In the genomic region with DNA sequence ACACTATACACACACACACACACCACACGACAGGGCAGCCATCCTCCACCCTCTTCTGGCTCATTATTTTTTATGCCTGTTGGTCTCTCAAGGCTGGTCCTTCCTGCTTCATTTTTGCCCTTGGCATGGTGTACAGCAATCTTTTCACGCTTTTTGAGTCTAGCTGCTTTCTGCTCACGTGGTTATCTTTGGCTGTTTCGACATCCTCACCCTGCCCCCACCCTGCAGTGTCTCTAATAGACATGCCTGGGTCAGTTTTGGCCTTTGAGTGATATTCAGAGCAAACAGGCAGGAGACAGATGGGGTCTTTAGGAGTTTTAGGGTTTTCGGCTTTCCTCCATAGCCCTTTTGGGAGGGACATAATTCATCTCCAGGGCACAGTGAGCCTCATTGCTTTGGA, we compare ENCODE assay signal across 19 mouse cellular contexts. TPM values are rescaled to one million over a fixed set of nuclear protein-coding genes. Genes with fewer than 3 reads are reported as not detected.
DNase-seq lines count a peak whose midpoint lies in the region; ATAC-seq and TF ChIP-seq lines count a peak whose summit lies in the region.
"Had no signal": no experiment of that assay in that cellular context is flagged by ENCODE, and none has a peak within 500 bp of the region (broad histone marks: within the 10 kb centered on the region; RNA-seq: fewer than 3 reads in every experiment).

No protein-coding gene starts in this region.

- H3K4me2 ChIP-seq in intestine, embryonic 14.5 days (ENCODE audit: low read length), result no peak overlapping the region
- no peak overlapping the region for H3K4me2 ChIP-seq in intestine, postnatal 0 days (replicated peaks; ENCODE audit: low read depth)
- H3K4me2 ChIP-seq in myocyte (ENCODE audit: low read depth), result peak overlapping the region; percentile 56
- H3K4me2 ChIP-seq in midbrain, postnatal 0 days (ENCODE audit: low read depth, low read length, poor library complexity, severe bottlenecking), result no peak overlapping the region
- H3K4me2 ChIP-seq: embryonic facial prominence, embryonic 13.5 days; heart, embryonic 15.5 days; liver, embryonic 15.5 days had no signal

- peaks cover 17% of the 10 kb centered on the region for H3K36me3 ChIP-seq in intestine, embryonic 14.5 days (ENCODE audit: control insufficient read depth, insufficient read depth, low read length)
- H3K36me3 ChIP-seq in intestine, postnatal 0 days (ENCODE audit: control insufficient read depth, insufficient read depth), result peaks cover 13% of the 10 kb centered on the region; the same call in 1 of the 2 replicates
- peaks cover 3% of the 10 kb centered on the region for H3K36me3 ChIP-seq in myocyte (ENCODE audit: control insufficient read depth, insufficient read depth)
- H3K36me3 ChIP-seq in midbrain, postnatal 0 days (ENCODE audit: insufficient read depth, low read length), result peaks cover 11% of the 10 kb centered on the region

- TF ChIP-seq CTCF in intestine, postnatal 0 days (IDR thresholded peaks at IDR 0.05; ENCODE audit: low read depth), result no peak
- no peak for TF ChIP-seq CTCF in midbrain, postnatal 0 days (IDR thresholded peaks at IDR 0.05)

- H3K9me3 ChIP-seq in intestine, embryonic 14.5 days (ENCODE audit: control insufficient read depth, low read length), result no peaks in the 10 kb centered on the region
- no peaks in the 10 kb centered on the region for H3K9me3 ChIP-seq in intestine, postnatal 0 days (ENCODE audit: control insufficient read depth)
- no peaks in the 10 kb centered on the region for H3K9me3 ChIP-seq in midbrain, postnatal 0 days (ENCODE audit: low read length)
- H3K9me3 ChIP-seq: G1E; heart, embryonic 15.5 days; liver, embryonic 15.5 days had no signal

- WGBS in intestine, embryonic 14.5 days, result 81% methylated on average over 5 of the region's 5 CpGs
- WGBS in intestine, postnatal 0 days, result 72% methylated on average over 5 of the region's 5 CpGs
- 89% methylated on average over 5 of the region's 5 CpGs for WGBS in midbrain, postnatal 0 days

- no peak for ATAC-seq in intestine, embryonic 14.5 days (replicated peaks; ENCODE audit: low FRiP score, low TSS enrichment, low read depth)
- no peak for ATAC-seq in intestine, postnatal 0 days
- ATAC-seq in midbrain, postnatal 0 days (ENCODE audit: low FRiP score), result no peak
- ATAC-seq: forebrain, embryonic 16.5 days had no signal

- TF ChIP-seq POLR2A in myocyte (IDR thresholded peaks at IDR 0.05; ENCODE audit: insufficient read length, low read depth), result no peak

- no peaks in the 10 kb centered on the region for H3K79me2 ChIP-seq in myocyte (ENCODE audit: control insufficient read depth, insufficient read depth)

- H3ac ChIP-seq in myocyte (ENCODE audit: control insufficient read depth, insufficient read length), result no peak overlapping the region

- peak overlapping the region; percentile 77; the same call in 1 of the 2 replicates for H3K27ac ChIP-seq in intestine, embryonic 14.5 days (ENCODE audit: low read depth)
- no peak overlapping the region for H3K27ac ChIP-seq in intestine, postnatal 0 days (ENCODE audit: low read depth, low read length)
- H3K27ac ChIP-seq in midbrain, postnatal 0 days (ENCODE audit: low read depth, low read length), result no peak overlapping the region
- H3K27ac ChIP-seq: embryonic facial prominence, embryonic 13.5 days; heart, embryonic 15.5 days; hindbrain, embryonic 10.5 days; liver, embryonic 15.5 days had no signal

- DNase-seq in intestine, embryonic 14.5 days (ENCODE audit: low spot score), result no peak
- peak; percentile 42 for DNase-seq in lung, postnatal 14 days
- no peak for DNase-seq in lung, adult 18-20 months
- peak; percentile 38 for DNase-seq in adipocyte (ENCODE audit: low spot score)
- DNase-seq in thymus, postnatal 4 days, result no peak
- no peak for DNase-seq in midbrain, postnatal 0 days (ENCODE audit: low spot score)
- DNase-seq: adrenal gland, postnatal 25 days; cerebellum, adult 2 months; left cerebral cortex, postnatal 4 days; midbrain, embryonic 14.5 days; right cerebral cortex, postnatal 14 days had no signal

- no peaks in the 10 kb centered on the region for H3K27me3 ChIP-seq in intestine, embryonic 14.5 days (replicated peaks; ENCODE audit: control insufficient read depth, insufficient read depth, low read length)
- H3K27me3 ChIP-seq in intestine, postnatal 0 days (replicated peaks; ENCODE audit: control insufficient read depth, insufficient read depth, low read length), result no peaks in the 10 kb centered on the region
- H3K27me3 ChIP-seq in myocyte (ENCODE audit: control insufficient read depth, insufficient read depth, insufficient read length), result no peaks in the 10 kb centered on the region
- no peaks in the 10 kb centered on the region for H3K27me3 ChIP-seq in midbrain, postnatal 0 days (ENCODE audit: insufficient read depth, low read length)
- H3K27me3 ChIP-seq: embryonic facial prominence, embryonic 13.5 days; heart, embryonic 15.5 days had no signal

- no peak overlapping the region for H3K9ac ChIP-seq in intestine, embryonic 14.5 days (ENCODE audit: low read length)
- no peak overlapping the region for H3K9ac ChIP-seq in intestine, postnatal 0 days (ENCODE audit: low read depth, low read length)
- H3K9ac ChIP-seq in midbrain, postnatal 0 days (replicated peaks; ENCODE audit: low read length, poor library complexity, severe bottlenecking), result no peak overlapping the region
- H3K9ac ChIP-seq: embryonic facial prominence, embryonic 13.5 days; heart, embryonic 15.5 days; liver, embryonic 15.5 days had no signal

- H3K4me3 ChIP-seq in intestine, embryonic 14.5 days (ENCODE audit: low read depth, low read length), result no peak overlapping the region
- H3K4me3 ChIP-seq in intestine, postnatal 0 days (ENCODE audit: low read depth, low read length), result no peak overlapping the region
- H3K4me3 ChIP-seq in myocyte, result no peak overlapping the region
- no peak overlapping the region for H3K4me3 ChIP-seq in midbrain, postnatal 0 days (ENCODE audit: low read depth, low read length)
- H3K4me3 ChIP-seq: embryonic facial prominence, embryonic 13.5 days; heart, embryonic 15.5 days; hindbrain, embryonic 10.5 days; liver, embryonic 15.5 days had no signal

- peaks cover 19% of the 10 kb centered on the region; the same call in 1 of the 2 replicates for H3K4me1 ChIP-seq in intestine, embryonic 14.5 days (replicated peaks; ENCODE audit: control insufficient read depth, insufficient read depth, low read length)
- H3K4me1 ChIP-seq in intestine, postnatal 0 days (replicated peaks; ENCODE audit: control insufficient read depth, insufficient read depth, low read length), result no peaks in the 10 kb centered on the region; the same call in 1 of the 2 replicates
- H3K4me1 ChIP-seq in midbrain, postnatal 0 days (ENCODE audit: insufficient read depth, low read length), result peaks cover 11% of the 10 kb centered on the region; the same call in 1 of the 2 replicates

TF ChIP-seq in myocyte, 11 proteins besides CTCF, POLR2A, EP300 and RAD21:
- TF ChIP-seq REST (IDR thresholded peaks at IDR 0.05; ENCODE audit: insufficient read depth, insufficient read length) (no peak), USF1 (IDR thresholded peaks at IDR 0.05; ENCODE audit: low read depth) (no peak), MYOD1 (IDR thresholded peaks at IDR 0.05; ENCODE audit: control insufficient read depth in 1 of 3, insufficient read length in 2 of 3, low read depth in 2 of 3) (no peak), CEBPB (IDR thresholded peaks at IDR 0.05; ENCODE audit: insufficient read depth, poor library complexity, severe bottlenecking) (no peak)
TF ChIP-seq in myocyte: peak in this region for 0.

RNA-seq across cellular contexts. Expression of a gene that starts 3.9 kb away (rescaled TPM):
- polyA plus RNA-seq in intestine, embryonic 14.5 days (2014; fragmentation: Nextera tagmentation; extraction: Ambion mirVana), result 19.8 and 19.9 TPM in 2 replicates
- 8.3 and 8.8 TPM in 2 replicates for polyA plus RNA-seq in intestine, postnatal 0 days (2015; fragmentation: Nextera tagmentation; extraction: Ambion mirVana)
- polyA plus RNA-seq in myocyte (2012; fragmentation: generic; extraction: Trizol), result 83.3 TPM
- 35.9 and 36.7 TPM in 2 replicates for total RNA-seq in midbrain, postnatal 0 days (2014; rRNA removed)
- polyA plus RNA-seq in midbrain, postnatal 0 days (2015; fragmentation: Nextera tagmentation; extraction: Ambion mirVana), result 15.1 and 16.8 TPM in 2 replicates

RNA-seq across cellular contexts. Expression of a gene that starts 6.0 kb away (rescaled TPM):
- polyA plus RNA-seq in intestine, embryonic 14.5 days (2014; fragmentation: Nextera tagmentation; extraction: Ambion mirVana), result 29.9 and 34.2 TPM in 2 replicates
- polyA plus RNA-seq in intestine, postnatal 0 days (2015; fragmentation: Nextera tagmentation; extraction: Ambion mirVana), result 19.7 and 20.0 TPM in 2 replicates
- polyA plus RNA-seq in myocyte (2012; fragmentation: generic; extraction: Trizol), result 38.4 TPM
- total RNA-seq in midbrain, postnatal 0 days (2014; rRNA removed), result 51.0 and 63.3 TPM in 2 replicates
- 54.6 and 55.9 TPM in 2 replicates for polyA plus RNA-seq in midbrain, postnatal 0 days (2015; fragmentation: Nextera tagmentation; extraction: Ambion mirVana)

RNA-seq across cellular contexts. Expression of a gene that starts 22.6 kb away (rescaled TPM):
- 13.5 and 14.4 TPM in 2 replicates for polyA plus RNA-seq in intestine, embryonic 14.5 days (2014; fragmentation: Nextera tagmentation; extraction: Ambion mirVana)
- polyA plus RNA-seq in intestine, postnatal 0 days (2015; fragmentation: Nextera tagmentation; extraction: Ambion mirVana), result 3.2 and 4.4 TPM in 2 replicates
- 8.4 TPM for polyA plus RNA-seq in myocyte (2012; fragmentation: generic; extraction: Trizol)
- 22.7 and 30.6 TPM in 2 replicates for total RNA-seq in midbrain, postnatal 0 days (2014; rRNA removed)
- 7.4 and 7.9 TPM in 2 replicates for polyA plus RNA-seq in midbrain, postnatal 0 days (2015; fragmentation: Nextera tagmentation; extraction: Ambion mirVana)

RNA-seq across cellular contexts. Expression of a gene that starts 24.3 kb away (rescaled TPM):
- 17.4 and 18.8 TPM in 2 replicates for polyA plus RNA-seq in intestine, embryonic 14.5 days (2014; fragmentation: Nextera tagmentation; extraction: Ambion mirVana)
- polyA plus RNA-seq in intestine, postnatal 0 days (2015; fragmentation: Nextera tagmentation; extraction: Ambion mirVana), result 4.8 and 5.3 TPM in 2 replicates
- 35.7 TPM for polyA plus RNA-seq in myocyte (2012; fragmentation: generic; extraction: Trizol)
- 59.1 and 70.2 TPM in 2 replicates for total RNA-seq in midbrain, postnatal 0 days (2014; rRNA removed)
- 13.7 and 16.6 TPM in 2 replicates for polyA plus RNA-seq in midbrain, postnatal 0 days (2015; fragmentation: Nextera tagmentation; extraction: Ambion mirVana)

RNA-seq across cellular contexts. Expression of a gene that starts 40.9 kb away (rescaled TPM):
- 8.0 and 10.1 TPM in 2 replicates for polyA plus RNA-seq in intestine, embryonic 14.5 days (2014; fragmentation: Nextera tagmentation; extraction: Ambion mirVana)
- 6.2 and 6.7 TPM in 2 replicates for polyA plus RNA-seq in intestine, postnatal 0 days (2015; fragmentation: Nextera tagmentation; extraction: Ambion mirVana)
- polyA plus RNA-seq in myocyte (2012; fragmentation: generic; extraction: Trizol), result 0.54 TPM
- 4.3 and 7.9 TPM in 2 replicates for total RNA-seq in midbrain, postnatal 0 days (2014; rRNA removed)
- polyA plus RNA-seq in midbrain, postnatal 0 days (2015; fragmentation: Nextera tagmentation; extraction: Ambion mirVana), result 3.1 and 3.7 TPM in 2 replicates

Comparison
In these comparisons a context has a peak if more than half of its experiments do, and no peak if none do; other contexts are left out.
1. DNase-seq: peak in lung, postnatal 14 days (single experiment) and adipocyte (single experiment); none in intestine, embryonic 14.5 days (single experiment), lung, adult 18-20 months (0 of 2), thymus, postnatal 4 days (single experiment) and midbrain, postnatal 0 days (single experiment).